Mouse (Mus musculus) embryonic fibroblast, embryonic 13.5 days (primary cell): Measurements from ENCODE around the gene Olfr543.

Source experiments
- CTCF ChIP-seq: IDR thresholded peaks from 2 replicates; pipeline ENCODE4 v1.5.1; 2011; ENCODE audit warnings: mild to moderate bottlenecking, control low read depth, low read length, moderate library complexity, borderline replicate concordance; ENCODE audit not compliant: insufficient read depth
- POLR2A ChIP-seq: IDR thresholded peaks from 2 replicates; pipeline ENCODE4 v1.6.1; 2011; ENCODE audit warnings: low read depth, mild to moderate bottlenecking, control low read depth, low read length, moderate library complexity

- TF ChIP-seq CTCF (no peak), POLR2A (no peak)
These were observed 13.9 kb downstream of the Olfr543 start for GRCm38 (mm10) chr7:102467566-102467965.
